Mouse (Mus musculus): ENCODE data around the gene Gm960.

The Gm960 gene

GRCm38 (mm10) chr19:4622780-4623179 is 75.7 kb downstream of the Gm960 start:
- no peak for DNase-seq

DNA sequence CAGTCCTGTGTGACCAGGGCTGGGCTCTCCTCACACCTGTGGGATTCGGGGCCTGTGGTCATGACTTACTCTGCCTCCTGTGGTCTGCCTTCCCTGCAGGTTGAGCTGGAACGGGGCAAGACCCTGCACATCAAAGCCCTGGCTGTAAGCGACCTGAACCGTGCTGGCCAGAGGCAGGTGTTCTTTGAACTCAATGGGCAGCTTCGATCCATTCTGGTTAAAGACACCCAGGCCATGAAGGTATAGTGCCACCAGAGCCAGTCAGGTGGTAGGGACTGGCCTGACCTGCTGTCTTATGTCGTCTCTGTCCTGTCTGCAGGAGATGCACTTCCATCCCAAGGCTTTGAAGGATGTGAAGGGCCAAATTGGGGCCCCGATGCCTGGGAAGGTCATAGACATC is 77.7 kb downstream of the Gm960 start:
- no peak for DNase-seq

DNA sequence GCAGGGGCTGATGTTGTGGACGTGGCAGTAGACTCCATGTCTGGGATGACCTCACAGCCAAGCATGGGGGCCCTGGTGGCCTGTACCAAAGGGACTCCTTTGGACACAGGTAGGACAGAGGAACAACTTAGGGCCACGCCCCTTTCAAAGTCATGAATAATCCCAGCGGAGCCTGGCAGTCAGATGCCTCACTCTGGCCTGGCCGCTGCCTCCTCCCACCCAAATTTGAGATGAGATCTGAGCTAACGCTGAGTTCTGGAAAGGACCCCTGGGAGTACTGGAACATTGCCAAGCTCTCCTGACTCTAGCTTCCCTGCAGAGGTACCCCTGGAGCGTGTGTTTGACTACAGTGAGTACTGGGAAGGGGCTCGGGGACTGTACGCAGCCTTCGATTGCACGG is 79.0 kb downstream of the Gm960 start:
- no peak for DNase-seq

DNA sequence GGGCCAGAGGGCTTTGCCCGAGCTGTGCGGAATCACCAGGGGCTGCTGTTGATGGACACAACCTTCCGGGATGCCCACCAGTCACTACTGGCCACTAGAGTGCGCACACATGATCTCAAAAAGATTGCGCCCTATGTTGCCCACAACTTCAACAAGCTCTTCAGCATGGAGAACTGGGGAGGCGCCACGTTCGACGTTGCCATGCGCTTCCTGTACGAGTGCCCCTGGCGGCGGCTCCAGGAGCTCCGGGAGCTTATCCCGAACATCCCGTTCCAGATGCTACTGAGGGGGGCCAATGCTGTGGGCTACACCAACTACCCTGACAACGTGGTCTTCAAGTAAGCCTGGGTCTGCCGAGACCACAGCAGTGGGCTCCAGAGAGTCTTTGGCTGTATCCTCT is 80.3 kb downstream of the Gm960 start:
- DNase-seq: no peak

DNA sequence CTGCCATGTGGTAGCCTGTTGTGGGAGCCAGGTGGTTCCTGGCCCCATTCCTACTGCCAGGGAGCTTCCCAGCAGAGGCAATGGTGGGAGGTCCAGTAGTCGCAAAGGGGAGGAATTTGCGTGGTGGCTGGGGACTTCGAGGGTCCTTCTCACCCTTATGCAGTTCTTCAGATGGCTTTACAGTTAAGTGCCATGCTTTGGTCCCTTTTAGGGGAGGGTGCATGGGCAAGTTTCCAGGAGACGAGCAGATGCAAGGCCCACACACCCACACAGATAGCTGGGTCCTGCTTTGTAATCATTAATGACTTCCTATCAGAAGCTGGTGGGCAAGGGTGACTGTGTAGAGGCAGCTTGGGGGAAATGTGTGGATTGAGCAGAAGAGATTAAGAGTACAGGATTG is 81.9 kb downstream of the Gm960 start:
- DNase-seq: no peak

- peak; percentile 94 for DNase-seq
These were observed 83.0 kb downstream of the Gm960 start, which contains the start of gene Lrfn4 for GRCm38 (mm10) chr19:4615151-4616093. Gene Lrfn4 (minus strand): TSS chr19:4615667.

DNA sequence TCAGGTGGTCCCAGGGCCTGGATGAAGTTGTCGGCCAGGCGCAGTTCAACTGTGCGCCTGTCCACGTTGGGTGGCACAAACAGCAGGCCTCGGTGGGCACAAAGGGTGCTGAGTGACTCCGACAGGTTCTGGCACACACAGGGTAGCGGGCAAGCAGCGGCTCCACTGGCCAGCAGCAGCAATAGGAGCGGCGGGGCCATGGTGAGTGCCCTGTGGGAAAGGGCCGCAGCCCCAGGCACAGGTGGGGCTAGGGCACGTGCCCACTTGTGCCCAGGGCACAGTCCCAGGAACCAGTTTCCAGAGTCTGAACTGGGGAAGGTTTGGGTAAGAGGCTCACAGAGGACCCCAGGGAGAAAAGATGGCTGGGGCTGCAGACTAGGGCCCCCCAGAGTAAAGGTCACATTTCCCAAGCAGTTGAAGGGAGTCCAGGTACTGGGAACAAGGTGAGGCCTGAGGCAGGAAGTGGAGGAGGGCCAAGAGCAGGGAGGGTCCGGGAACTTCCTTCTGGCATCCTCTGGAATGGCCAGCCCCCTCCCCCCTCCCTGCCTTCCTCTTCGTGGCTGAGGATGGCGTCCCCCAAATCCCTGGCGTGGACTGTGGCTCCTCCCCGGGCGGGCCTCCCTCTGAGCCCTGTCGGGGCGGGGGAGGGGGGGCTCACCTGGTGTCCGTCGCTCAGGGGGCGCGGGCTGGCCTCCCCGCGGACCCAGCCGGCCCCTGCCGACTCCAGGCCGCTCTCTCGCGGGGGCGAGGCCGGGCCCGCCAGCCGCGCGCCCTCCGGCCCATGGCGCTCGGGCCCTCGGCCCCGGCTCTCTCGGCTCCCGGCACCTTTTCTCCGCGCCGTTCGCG is 83.9 kb downstream of the Gm960 start:
- no peak for DNase-seq

GRCm38 (mm10) chr19:4613464-4614304 is 84.8 kb downstream of the Gm960 start:
- no peak for DNase-seq

DNA sequence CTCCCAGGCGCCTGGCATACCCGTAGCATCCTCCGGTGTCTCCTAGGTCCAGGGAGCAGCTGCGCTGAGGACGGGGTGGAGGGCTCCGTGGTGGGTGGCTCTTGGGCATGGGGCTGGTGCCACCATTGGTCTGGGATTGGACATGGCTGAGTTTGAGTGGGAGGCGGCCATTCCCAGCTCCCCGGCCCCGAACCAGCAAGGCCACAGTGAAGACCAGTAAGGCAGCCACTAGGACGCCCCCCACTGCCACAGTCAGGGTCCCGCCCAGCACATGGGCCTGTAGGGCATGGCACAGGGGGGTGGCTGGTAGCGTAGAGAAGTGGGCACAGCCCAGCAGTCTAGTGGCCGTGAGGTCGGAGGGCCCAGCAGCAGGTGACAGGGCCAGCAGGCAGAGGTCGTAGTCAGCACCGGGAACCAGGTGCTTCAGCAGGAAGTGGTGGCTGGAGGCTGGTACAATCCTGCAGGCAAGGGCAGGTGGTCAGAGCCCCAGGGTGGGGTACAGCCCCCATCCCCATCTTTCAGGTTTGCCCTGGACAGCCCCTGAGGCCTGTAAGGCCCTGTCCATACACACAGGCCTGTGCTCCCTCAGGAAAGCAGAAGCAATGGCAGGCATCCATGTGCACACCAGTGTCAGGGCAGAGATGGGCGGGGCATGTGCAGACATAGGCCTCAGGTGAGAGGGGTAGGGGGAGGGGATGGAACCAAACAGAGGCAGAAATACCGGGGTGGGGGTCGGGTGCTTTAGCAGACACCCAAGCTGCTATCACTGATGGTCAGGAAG is 86.1 kb downstream of the Gm960 start:
- DNase-seq: no peak

GRCm38 (mm10) chr19:4610109-4610508 is 88.4 kb downstream of the Gm960 start:
- no peak for DNase-seq

DNA sequence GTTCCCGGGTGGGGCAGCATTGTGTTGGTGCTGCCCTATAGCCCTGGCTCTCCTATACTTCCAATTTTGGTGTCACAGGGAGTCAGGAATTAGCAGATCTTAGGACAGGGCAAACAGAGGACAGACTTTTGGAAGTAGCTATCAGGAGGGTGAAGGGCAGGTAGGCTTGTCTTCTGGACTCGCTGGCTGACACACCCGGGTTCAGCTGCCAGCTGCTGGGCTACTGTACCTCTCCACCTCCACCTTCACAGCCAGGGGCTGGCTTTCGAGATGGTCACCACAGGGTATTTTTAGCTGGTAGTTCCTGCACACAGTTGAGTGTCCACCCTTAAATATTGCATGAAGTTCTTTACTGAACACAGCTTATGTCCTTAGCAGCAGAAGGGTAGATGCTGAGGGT is 90.0 kb downstream of the Gm960 start:
- DNase-seq: no peak

GRCm38 (mm10) chr19:4607406-4607805 is 91.1 kb downstream of the Gm960 start:
- DNase-seq: no peak

DNA sequence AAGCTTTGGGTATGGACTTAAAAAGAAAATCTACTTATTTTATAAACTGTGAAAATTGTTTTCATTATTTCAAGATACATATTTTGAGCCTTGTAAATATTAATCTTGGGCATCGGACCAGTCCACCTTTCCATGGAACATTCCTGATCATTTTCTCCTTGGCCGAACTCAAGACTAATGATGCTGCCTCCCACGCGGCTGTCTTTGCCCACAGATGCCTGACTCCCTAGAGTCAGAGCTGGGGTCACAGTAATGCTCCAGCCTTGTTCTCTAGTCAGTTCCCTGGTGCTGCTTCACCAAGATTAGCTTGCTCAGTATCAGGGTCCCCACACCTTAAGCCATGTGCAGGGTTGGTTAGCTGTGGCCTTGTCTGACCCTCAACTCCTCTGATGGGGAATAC is 92.8 kb downstream of the Gm960 start:
- DNase-seq: no peak

- DNase-seq: no peak
These were observed 94.4 kb downstream of the Gm960 start for GRCm38 (mm10) chr19:4603801-4604723.

- no peak for DNase-seq
These were observed 96.0 kb downstream of the Gm960 start for GRCm38 (mm10) chr19:4602459-4602858.

GRCm38 (mm10) chr19:4596071-4596470 is 102.4 kb downstream of the Gm960 start:
- DNase-seq: no peak

DNA sequence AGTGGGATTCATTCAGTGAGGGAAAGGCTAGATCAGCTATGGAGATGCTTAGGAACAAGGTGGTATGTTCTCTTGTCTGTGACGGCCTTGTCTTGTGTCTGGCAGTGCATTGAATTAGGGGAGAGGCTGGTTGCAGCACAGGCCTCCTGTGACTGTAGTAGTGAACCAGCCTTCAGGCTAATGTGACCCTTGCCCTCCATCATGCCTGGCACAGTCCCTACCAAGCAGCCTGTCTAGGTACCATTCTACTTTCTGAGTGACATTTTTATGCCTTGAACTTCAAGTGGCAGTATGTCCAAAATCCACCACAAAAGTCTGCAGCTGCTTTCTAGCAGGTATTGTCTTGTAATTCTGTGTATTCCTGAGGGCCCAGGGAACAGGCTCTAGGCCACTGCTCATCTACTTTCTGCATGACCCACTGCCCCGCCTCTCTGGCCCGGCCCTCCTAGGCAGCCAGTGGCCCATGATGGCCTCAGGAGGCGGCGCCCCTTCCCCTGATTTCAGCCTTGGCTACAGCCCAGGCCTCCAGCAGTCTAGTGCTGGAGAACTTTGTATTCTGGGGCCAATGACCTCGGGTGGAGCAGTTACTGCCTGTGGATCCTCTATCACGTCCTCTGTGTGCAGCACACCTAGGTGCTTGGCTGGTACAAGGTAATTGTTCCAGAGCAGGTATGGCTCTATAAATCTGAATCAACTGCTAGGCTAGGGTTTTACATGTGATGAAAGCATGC is 104.5 kb downstream of the Gm960 start:
- no peak for DNase-seq

DNA sequence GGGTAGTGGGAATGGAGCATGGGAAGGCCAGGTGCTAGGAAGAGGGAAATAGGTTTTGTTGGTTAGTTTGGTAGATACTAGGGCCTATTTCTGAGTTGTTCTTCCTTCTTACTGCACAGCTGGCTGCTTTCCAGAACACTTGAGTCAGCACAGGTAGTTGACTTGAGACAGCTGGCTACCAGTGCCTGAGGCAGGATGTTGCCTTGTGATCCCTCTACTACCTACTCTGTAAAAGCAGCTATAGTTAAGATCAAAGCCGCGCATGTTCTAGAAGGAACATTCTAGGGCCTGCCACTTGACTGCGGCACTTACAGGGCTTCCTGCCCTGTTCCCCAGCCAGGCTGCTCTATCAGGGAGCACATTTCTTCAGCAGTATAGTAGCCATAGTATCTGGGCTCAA is 108.4 kb downstream of the Gm960 start:
- DNase-seq: no peak

DNA sequence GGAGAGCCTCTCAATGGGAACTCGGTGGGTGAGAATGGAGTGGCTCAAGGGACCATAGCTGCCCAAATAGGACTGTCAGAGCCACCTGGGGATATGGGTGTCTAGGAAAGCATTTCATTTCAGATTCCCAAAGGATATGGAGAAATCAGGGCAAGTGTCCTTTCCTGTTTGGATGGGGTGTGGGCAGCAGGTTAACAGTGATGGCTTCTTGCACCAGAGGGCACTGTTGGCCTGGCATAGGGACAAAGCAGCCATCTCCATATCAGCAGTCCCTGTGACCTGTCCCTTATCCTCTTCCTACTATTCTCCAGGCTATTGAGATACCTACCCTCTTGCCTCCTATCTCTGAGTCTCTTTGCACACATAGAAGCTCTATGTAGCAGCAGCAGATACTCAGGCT is 109.4 kb downstream of the Gm960 start:
- DNase-seq: no peak

DNA sequence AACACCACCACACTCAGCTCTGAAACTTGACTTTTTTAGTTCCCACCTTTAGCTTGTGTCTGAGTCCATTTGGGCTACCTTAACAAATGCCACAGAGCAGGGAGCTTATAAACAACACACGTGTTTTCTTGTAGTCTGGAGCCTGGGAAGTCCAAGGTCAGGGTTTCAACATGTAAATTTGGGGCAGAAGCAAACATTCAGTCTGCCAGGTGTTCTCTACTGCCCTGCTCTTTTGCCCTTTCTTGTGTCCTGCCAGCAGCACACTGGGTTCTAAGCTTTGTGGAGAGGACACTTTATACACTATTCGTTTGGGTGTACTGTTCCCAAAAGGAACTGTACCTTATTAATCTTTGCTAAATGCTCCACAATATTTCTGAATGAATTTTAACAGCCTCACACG is 110.0 kb downstream of the Gm960 start:
- no peak for DNase-seq
